Mouse (Mus musculus): ENCODE results near the gene Naa35. TPM values are rescaled to one million over a fixed set of nuclear protein-coding genes. Genes with fewer than 3 reads are reported as not detected.

Naa35 gene
- polyA plus RNA-seq, 1 experiment from 2014 or later = 83.5 TPM

DNA sequence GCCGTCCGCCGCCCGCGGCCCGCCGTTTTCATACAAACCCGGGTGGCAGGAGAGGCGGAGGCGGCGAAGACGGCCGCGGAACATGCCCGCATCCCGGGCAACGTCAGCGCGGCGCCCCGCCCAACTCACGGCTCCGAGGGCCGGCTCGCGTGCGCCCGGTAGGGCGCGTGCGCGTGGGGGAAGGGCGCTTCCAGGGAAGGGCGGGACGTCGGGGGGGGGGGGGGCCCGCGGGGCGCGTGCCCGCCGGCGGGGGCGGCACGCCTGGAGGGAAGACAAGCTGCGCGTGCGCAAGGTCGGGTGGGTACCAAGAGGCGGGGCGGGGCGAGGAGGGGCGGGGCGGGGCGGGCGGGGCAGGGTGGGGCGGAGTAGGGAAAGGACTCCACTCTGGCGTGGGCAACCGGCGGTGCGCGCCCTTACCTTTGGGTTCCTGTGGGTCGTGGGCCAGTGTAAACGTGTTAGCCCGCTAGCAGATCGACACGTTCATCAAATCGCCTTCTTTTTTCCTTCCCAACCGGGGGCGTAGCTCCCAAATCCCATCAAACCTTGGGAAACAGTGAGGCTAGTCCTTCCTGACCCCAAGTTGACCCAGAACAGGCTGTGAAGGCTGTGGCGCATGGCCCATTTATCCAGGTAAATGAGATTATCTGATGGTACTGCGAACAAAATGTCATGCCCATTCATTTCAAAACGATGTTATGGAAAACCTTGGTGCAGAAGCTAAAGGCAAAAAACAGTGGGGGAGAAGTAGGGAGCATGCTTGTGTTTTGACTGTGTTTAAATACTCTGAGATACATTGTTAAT is 27.7 kb upstream of the Naa35 start:
- Histone ChIP-seq H3K4me2 (peak overlapping the region; percentile 90), H3K9ac (peak overlapping the region; percentile 75), H3K4me3 (ENCODE audit: low read depth, low read length) (peak overlapping the region; percentile 82), H3K27ac (ENCODE audit: low read depth) (peak overlapping the region; percentile 54; the same call in 1 of the 2 replicates), H3K9me3 (ENCODE audit: low read depth, low read length) (no peaks in the 10 kb centered on the region), H3K4me1 (ENCODE audit: insufficient read depth) (peaks cover 7% of the 10 kb centered on the region; the same call in 1 of the 2 replicates), H3K27me3 (ENCODE audit: insufficient read depth, low read length) (no peaks in the 10 kb centered on the region), H3K36me3 (ENCODE audit: insufficient read depth) (no peaks in the 10 kb centered on the region)
- 0% methylated on average over 50 of the region's 73 CpGs for WGBS
- peak; percentile 95 for DNase-seq
- no peak for TF ChIP-seq CTCF (IDR thresholded peaks at IDR 0.05; ENCODE audit: low read depth)
- peak; percentile 83 for ATAC-seq (ENCODE audit: insufficient read depth)

DNA sequence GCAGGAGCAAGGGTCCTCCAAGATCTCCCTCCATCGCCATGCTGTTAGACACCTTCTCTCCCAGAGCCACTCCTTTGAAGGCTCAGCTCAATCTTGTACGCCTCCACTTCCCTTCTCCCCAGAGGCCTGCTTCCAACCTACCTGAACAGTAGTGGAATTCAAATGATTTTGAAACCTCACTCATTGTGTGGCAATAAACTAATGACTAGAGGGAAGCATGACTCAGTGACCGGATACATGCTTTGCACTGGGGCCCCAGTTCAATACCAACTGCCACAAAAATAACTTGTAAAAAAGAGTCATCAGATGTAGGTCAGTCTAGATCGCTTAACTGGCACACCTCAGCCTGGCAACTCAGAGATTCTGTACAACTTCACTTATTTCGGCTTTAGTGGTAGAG is 26.3 kb upstream of the Naa35 start:
- DNase-seq (no peak), ATAC-seq (ENCODE audit: insufficient read depth) (no peak)
- Histone ChIP-seq H3K27me3 (ENCODE audit: insufficient read depth, low read length) (no peaks in the 10 kb centered on the region), H3K4me3 (ENCODE audit: low read depth, low read length) (no peak overlapping the region), H3K4me1 (ENCODE audit: insufficient read depth) (peaks cover 7% of the 10 kb centered on the region; the same call in 1 of the 2 replicates), H3K9ac (no peak overlapping the region), H3K4me2 (no peak overlapping the region), H3K9me3 (ENCODE audit: low read depth, low read length) (no peaks in the 10 kb centered on the region), H3K36me3 (ENCODE audit: insufficient read depth) (no peaks in the 10 kb centered on the region), H3K27ac (ENCODE audit: low read depth) (no peak overlapping the region)
- TF ChIP-seq CTCF (IDR thresholded peaks at IDR 0.05; ENCODE audit: low read depth) = no peak
- WGBS = 91% methylated on average over 5 of the region's 5 CpGs

DNA sequence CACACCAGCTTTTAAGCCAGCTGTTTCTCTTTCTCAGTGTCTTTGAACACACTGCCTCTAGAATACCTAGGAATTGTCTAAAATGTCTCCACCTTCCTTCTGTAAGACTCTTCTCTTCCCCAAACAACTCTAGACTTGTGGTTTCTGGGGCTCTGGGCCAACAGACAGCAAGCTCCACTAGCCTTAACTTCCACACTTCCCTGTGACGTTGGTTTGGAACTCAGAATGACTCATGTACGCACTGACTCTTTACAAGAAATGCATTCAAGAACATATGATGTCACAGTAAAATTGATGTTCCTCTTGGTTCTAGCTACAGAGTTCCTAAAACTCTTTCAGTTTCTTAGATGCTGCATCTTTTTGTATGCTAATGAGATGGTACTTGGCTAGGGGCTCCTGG is 22.6 kb upstream of the Naa35 start:
- no peak for TF ChIP-seq CTCF (IDR thresholded peaks at IDR 0.05; ENCODE audit: low read depth)
- H3K27me3 ChIP-seq (ENCODE audit: insufficient read depth, low read length) = no peaks in the 10 kb centered on the region
- no peak overlapping the region for H3K4me3 ChIP-seq (ENCODE audit: low read depth, low read length)
- no peaks in the 10 kb centered on the region for H3K9me3 ChIP-seq (ENCODE audit: low read depth, low read length)
- no peaks in the 10 kb centered on the region for H3K4me1 ChIP-seq (ENCODE audit: insufficient read depth)
- no peak overlapping the region for H3K9ac ChIP-seq
- WGBS = 79% methylated on average over 2 of the region's 2 CpGs
- H3K36me3 ChIP-seq (ENCODE audit: insufficient read depth) = no peaks in the 10 kb centered on the region
- no peak overlapping the region for H3K27ac ChIP-seq (ENCODE audit: low read depth)
- ATAC-seq (ENCODE audit: insufficient read depth) = no peak
- DNase-seq = no peak
- no peak overlapping the region for H3K4me2 ChIP-seq

DNA sequence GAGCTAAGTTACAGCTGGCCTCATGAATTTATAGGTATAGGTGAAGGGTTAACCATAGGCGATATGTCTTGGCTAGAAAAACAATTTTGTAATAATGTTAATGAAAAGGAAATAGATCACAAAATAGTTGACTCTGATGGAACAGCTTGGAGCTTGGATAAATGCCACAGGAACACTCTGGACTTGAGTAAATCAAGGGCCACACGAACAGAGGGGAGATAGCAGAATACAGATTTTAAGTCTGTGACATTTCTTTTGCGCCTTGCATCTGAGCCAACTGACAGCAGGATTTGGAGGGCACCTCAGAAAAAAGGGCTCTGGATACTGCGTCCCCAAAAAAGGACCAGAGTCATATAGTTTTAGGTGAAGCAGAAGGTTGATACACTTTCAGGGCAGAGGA is 20.6 kb upstream of the Naa35 start:
- no peaks in the 10 kb centered on the region for H3K4me1 ChIP-seq (ENCODE audit: insufficient read depth)
- DNase-seq (peak; percentile 72), ATAC-seq (ENCODE audit: insufficient read depth) (no peak)
- H3K27me3 ChIP-seq (ENCODE audit: insufficient read depth, low read length) = no peaks in the 10 kb centered on the region
- no peak for TF ChIP-seq CTCF (IDR thresholded peaks at IDR 0.05; ENCODE audit: low read depth)
- H3K27ac ChIP-seq (ENCODE audit: low read depth) = no peak overlapping the region
- H3K4me2 ChIP-seq = no peak overlapping the region
- no peaks in the 10 kb centered on the region for H3K9me3 ChIP-seq (ENCODE audit: low read depth, low read length)
- WGBS = 63% methylated on average over 4 of the region's 4 CpGs
- H3K9ac ChIP-seq = no peak overlapping the region
- no peaks in the 10 kb centered on the region for H3K36me3 ChIP-seq (ENCODE audit: insufficient read depth)
- H3K4me3 ChIP-seq (ENCODE audit: low read depth, low read length) = no peak overlapping the region

DNA sequence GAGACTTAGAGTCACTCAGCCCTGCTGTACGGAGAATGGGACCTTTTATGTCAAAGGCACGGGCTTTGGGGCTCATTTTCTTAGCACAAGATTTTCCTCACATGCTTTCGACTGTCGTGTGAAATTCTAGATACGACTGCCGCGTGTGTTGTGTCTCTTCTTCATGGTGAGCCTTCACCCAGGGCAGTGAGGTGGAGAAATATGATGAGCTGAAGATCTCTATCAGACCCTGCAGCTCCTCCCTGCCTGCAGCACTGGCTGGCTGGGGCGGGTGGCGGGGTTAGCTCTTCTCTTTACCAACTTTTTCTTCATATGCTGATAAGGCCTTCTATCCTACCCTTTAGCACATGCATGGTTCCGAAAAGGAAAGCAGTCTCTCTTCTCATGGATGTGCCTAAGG is 20.1 kb upstream of the Naa35 start:
- H3K27ac ChIP-seq (ENCODE audit: low read depth) = no peak overlapping the region; the same call in 1 of the 2 replicates
- DNase-seq (peak; percentile 26), ATAC-seq (ENCODE audit: insufficient read depth) (no peak)
- no peaks in the 10 kb centered on the region for H3K4me1 ChIP-seq (ENCODE audit: insufficient read depth)
- no peak overlapping the region for H3K4me2 ChIP-seq
- WGBS = 69% methylated on average over 10 of the region's 10 CpGs
- no peaks in the 10 kb centered on the region for H3K27me3 ChIP-seq (ENCODE audit: insufficient read depth, low read length)
- no peak overlapping the region for H3K9ac ChIP-seq
- H3K4me3 ChIP-seq (ENCODE audit: low read depth, low read length) = no peak overlapping the region
- no peaks in the 10 kb centered on the region for H3K36me3 ChIP-seq (ENCODE audit: insufficient read depth)
- TF ChIP-seq CTCF (IDR thresholded peaks at IDR 0.05; ENCODE audit: low read depth) = no peak
- no peaks in the 10 kb centered on the region for H3K9me3 ChIP-seq (ENCODE audit: low read depth, low read length)

DNA sequence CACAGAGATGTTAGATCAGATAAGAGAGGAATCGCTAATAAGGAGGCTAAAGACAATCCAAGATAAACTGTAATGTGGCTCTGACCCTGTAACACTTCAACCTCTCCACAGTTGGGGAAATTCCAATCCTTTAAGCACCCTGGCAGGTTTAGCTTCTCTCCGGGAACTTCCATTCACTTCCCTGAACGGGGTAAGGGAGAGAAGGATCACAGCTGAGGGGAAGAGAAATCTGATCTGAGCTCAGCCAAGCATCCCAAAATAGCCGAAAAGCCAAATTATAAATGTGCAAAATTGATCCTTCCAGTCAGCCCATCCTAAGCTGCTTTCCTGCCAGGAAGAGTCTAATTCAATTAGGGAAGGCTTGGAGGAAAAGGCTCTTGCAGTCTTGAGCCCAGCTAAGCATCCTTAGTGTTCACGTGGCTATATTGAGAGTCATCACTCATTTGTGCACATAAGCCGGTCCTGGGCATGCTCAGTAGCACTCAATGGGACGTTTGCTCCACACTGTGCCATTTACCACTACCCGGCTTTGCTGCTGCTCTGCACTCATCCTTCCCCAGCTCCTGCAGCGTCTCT is 19.0 kb upstream of the Naa35 start:
- Histone ChIP-seq H3K27ac (ENCODE audit: low read depth) (no peak overlapping the region), H3K36me3 (ENCODE audit: insufficient read depth) (no peaks in the 10 kb centered on the region), H3K4me1 (ENCODE audit: insufficient read depth) (no peaks in the 10 kb centered on the region), H3K9ac (no peak overlapping the region), H3K4me2 (no peak overlapping the region), H3K9me3 (ENCODE audit: low read depth, low read length) (no peaks in the 10 kb centered on the region), H3K4me3 (ENCODE audit: low read depth, low read length) (no peak overlapping the region), H3K27me3 (ENCODE audit: insufficient read depth, low read length) (no peaks in the 10 kb centered on the region)
- DNase-seq (no peak), ATAC-seq (ENCODE audit: insufficient read depth) (no peak)
- 44% methylated on average over 9 of the region's 9 CpGs for WGBS
- TF ChIP-seq CTCF (IDR thresholded peaks at IDR 0.05; ENCODE audit: low read depth) = no peak

DNA sequence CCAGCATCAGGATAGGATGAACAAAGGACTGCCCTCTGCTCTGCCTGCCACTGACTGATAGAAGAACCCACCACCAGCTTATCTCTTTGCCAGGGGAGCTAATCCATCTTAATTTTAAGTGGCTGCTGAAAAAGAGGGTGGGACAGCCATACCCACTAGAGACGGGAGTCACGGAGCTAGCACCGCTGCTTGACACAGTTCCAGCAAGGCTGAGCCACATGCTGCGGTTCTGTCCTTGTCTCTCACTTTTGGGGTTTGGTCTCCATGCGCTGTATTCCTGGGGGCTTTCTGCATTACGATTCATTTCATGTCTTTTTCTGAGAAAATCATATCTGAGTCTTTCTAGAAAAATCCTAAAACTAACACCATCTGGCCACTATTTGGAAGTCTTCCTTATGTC is 14.0 kb upstream of the Naa35 start:
- WGBS = 70% methylated on average over 6 of the region's 6 CpGs
- DNase-seq (no peak), ATAC-seq (ENCODE audit: insufficient read depth) (no peak)
- Histone ChIP-seq H3K4me1 (ENCODE audit: insufficient read depth) (no peaks in the 10 kb centered on the region), H3K9me3 (ENCODE audit: low read depth, low read length) (no peaks in the 10 kb centered on the region), H3K27me3 (ENCODE audit: insufficient read depth, low read length) (no peaks in the 10 kb centered on the region), H3K4me2 (no peak overlapping the region), H3K27ac (ENCODE audit: low read depth) (no peak overlapping the region), H3K9ac (no peak overlapping the region), H3K36me3 (ENCODE audit: insufficient read depth) (no peaks in the 10 kb centered on the region), H3K4me3 (ENCODE audit: low read depth, low read length) (no peak overlapping the region)
- no peak for TF ChIP-seq CTCF (IDR thresholded peaks at IDR 0.05; ENCODE audit: low read depth)
